Mouse (Mus musculus) retina, adult 2 months (tissue): ENCODE measurements around the gene Fgfr2.

Source experiments
- DNase-seq: peaks from one replicate; pipeline ENCODE4 v3.0.0-alpha.2; 2012; ENCODE audit warnings: low read depth, low spot score

The Fgfr2 gene

DNA sequence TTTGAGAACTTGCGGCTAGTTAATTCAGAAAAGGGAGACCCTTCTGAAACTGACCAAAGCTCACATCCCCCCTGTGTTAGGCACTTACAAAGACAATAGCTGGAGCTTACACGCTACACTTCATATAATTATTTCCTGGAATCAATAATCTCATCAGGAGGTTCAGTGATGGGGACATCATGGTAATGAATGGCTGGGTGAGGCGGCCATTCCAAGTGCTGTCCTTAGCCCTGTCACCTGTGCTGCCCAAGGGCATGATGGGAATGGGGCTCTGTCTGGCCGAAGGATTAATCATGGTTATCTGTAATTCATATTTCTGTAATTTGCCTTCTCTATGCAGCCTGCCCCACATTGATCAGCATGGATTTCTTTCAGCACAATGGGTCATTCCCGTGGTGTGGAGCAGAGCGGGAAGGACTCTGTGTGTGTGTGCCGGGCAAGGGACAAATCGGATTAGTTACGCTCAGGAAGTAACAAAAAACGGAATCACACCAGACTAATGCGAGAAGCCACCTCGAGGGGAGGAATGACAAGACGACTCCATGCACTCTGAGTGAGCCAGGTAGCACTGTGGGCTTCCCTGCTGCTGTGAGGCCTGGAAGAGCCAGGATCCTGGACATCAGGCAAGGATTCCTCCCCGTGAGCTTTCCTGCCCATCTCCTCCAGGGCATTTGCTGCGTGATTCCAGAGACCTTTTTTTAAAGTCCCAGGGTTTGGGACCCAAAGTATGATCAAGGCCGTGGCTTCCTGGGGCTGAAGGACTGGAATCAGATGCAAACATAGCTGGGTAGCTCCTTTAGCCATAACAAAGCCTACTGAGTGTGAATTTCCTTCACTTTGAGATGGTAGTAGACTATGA lies 1375.8 kb downstream of the Fgfr2 start:
- no peak for DNase-seq

DNA sequence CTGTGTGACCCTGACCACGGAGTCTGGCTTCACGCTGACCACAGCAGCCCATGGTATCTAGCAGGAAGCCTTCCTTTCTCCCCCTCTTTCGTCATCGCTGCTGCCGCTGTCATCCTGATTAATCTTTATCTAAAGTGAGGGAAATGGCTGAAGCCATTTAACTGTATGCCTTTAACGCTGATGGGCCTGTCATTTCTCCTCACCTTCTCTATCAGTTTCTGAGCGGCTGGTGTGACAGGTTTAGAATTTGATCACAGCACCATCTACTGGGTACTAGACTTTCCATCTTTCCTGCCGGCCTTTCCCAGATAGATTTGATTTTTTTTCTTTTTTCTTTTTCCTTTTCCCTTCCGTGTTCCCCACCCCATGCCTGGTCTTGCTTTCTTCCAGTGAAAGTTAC lies 1376.4 kb downstream of the Fgfr2 start:
- DNase-seq, result no peak

GRCm38 (mm10) chr7:131743193-131743592 lies 1380.0 kb downstream of the Fgfr2 start:
- DNase-seq, result no peak

DNA sequence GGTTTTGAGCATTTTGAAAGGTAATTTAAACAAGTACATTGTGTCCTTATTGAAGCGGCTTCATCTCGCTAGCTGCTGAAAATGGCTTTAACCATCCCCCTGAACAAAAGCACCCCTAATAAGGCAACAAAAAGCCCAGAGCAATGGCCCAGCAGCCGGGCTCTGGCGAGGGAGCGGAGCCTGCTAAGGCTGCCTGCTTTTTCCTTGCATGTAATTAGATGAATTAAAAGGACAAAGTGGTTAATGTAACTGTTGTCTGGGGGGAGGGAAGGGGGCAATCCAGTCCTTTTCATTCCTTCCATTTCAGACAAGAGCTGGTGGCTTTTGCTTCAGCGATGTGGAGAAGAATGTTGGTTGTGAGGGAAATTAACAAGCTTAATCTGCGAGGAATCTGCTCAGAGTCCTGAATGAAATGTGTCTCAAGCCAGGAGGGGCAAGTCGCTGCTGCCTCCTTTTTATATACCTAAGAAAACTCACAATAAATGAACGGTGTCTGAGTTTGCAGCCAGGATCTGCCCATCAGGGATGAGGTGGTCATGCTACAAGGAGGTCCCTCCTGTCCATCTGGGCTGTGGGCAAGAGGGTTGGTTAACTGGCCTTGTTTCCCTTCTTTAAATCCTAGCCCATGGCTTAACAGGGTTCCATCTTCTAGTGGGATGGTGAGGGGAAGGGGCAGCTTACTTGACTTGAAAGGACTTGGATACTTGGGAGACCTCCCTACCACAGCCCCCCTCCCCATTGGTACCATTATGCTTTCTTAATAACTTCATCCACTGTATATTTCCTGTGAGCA lies 1400.2 kb downstream of the Fgfr2 start:
- DNase-seq, result no peak

- DNase-seq, result no peak
Observed at GRCm38 (mm10) chr7:131722316-131722715, 1400.8 kb downstream of the Fgfr2 start.

GRCm38 (mm10) chr7:131718280-131718679 lies 1404.9 kb downstream of the Fgfr2 start:
- no peak for DNase-seq

DNA sequence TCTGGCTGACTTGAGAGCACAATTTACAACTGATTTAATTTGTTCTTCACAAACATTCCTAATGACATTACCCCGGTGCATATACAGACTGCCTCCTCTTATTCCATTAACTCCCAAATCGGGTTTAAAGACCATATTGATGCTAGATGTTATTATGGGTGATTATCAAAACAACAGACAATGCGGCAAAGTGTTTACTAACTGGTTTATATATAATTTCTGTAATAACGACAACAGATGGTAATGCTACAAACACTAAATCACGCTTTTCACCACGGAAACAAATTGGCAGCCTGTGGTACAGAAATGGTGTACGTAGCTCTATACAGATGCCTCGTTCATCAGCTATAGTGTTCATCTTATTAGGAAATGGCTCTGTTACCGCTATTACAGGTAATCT lies 1410.1 kb downstream of the Fgfr2 start:
- DNase-seq, result no peak

- no peak for DNase-seq
Observed at GRCm38 (mm10) chr7:131696889-131697288, 1426.3 kb downstream of the Fgfr2 start.

GRCm38 (mm10) chr7:131687324-131687723 lies 1435.8 kb downstream of the Fgfr2 start:
- no peak for DNase-seq

GRCm38 (mm10) chr7:131677126-131677525 lies 1446.0 kb downstream of the Fgfr2 start:
- no peak for DNase-seq

GRCm38 (mm10) chr7:131670586-131670985 lies 1452.6 kb downstream of the Fgfr2 start:
- no peak for DNase-seq

DNA sequence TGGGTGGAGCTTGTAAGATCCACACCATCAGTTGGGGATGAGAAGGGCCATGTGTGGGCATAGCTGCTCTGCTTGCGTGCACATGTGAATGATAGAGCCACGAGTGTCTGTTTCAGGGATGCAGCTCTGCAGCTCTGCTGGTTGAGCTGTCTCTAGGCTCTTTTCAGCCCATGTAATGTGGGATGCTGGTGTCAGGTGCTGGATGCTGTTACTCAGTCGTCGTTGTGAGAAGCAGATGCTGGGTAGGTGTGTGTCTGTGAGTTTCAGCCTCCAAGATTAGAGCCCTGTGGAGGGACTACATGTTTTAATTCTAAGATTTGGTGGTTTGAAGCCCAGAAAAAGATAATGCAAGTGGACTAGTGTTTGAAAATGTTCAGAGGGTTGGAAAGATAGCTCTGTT lies 1453.8 kb downstream of the Fgfr2 start:
- DNase-seq, result no peak

GRCm38 (mm10) chr7:131660726-131661125 lies 1462.4 kb downstream of the Fgfr2 start:
- no peak for DNase-seq

DNA sequence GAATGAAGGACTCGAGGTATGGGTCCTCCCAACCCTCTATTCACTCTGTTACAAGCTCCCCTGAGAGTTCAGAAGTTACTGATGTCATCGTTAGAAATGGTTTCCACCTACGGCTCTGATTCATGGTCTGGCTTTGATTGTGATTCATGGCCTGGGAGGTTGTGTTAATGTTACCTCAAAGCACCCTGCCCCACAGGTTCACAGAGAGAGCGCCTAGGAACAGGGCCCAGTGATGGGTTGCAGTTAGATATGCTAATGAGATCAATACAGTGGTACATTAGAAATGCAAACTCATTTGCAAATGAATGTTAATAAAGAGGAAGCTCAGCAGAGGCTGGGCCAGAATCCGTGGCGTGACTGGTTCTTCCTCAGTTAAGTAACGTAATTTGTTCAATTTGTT lies 1467.1 kb downstream of the Fgfr2 start:
- no peak for DNase-seq

- no peak for DNase-seq
Observed at GRCm38 (mm10) chr7:131653416-131653815, 1469.7 kb downstream of the Fgfr2 start.

DNA sequence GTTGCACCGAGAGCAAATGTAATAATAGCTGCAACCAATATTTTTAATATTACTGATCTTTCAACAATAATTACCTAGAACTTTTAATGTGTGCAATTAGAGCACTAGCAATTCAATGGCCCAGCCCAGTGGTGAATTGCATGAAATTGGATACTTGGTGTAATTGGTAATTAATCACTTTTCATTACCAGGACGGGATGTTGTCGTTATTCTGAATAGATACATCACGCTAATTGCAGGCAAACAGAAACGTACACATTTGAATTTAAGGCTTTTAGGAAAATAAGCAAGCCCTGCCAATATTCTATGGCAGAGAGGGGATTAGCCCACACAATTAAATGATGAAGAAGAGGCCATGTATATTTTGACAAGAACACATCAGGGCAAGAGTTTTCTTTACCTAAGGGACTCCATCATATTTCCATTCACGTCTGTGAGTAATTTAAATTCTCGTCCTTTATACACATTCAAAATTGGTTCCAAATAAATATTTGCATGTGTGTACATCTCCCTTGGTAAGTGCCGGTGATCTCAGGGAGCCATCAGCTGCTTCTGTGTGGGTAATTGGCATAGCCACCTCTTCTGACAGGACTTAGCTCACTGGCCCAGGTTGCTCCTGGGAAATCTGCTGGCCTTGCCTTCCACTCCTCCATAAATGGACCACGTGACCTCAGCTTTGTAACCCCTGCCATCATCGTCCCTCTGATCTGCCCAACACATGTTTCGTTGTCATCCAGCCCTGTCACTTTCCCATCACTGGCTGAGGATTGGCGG lies 1471.0 kb downstream of the Fgfr2 start:
- no peak for DNase-seq

DNA sequence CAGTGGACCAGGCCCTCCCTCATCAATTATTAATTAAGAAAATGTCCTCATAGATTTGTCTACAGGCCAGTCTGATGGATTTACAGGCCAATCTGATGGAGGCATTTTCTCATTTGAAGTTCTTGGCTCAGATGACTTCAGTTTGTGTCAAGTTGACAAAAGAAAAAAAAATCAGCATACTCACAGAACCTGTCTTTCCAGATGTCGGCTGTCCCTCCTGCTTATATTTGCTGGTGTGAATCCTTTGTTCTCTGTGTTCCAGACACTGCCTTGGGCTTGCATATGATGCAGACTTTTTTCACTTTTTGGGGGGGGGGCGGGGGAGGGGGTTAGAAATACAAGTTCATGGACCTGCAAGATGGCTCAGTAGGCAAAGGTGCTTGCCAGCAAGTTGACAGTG lies 1472.9 kb downstream of the Fgfr2 start:
- DNase-seq, result no peak

DNA sequence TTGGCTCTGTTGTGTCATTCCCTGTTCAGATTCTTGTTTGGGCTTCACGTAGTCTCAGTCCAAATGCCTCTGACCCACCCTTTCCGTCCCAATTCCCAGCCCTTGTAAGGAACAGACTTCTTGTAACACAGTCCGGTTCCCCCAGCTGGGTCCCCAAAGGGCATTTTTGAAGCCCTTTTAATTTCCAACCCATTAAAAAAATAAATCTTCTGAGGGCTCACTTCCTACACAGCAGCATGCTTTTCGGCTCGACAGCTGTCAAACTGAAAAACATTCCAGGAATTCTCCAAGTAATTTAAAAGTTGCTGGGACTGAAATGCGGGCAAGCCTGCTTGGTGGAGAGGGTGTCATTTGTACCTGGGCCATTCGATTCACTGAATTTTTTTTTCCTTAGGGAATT lies 1474.9 kb downstream of the Fgfr2 start:
- DNase-seq, result no peak

DNA sequence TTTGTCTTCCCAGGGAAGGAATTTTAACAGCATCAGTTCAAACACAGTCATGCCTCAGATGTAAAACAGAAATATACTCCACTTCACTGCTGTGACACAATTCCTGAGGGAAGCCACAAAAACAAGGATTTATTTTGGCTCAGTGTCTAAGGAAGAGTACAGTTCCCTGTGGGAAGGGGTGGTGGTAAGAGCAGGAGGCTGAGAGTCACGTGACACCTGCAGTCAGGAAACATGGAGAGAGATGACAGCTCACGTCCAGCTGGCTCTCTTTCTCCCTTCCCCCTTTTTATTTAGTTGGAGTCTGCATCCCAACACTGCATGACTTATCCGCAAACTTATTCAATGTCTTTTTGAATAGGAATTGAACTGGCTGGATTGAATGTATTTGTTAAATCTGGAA lies 1475.6 kb downstream of the Fgfr2 start:
- DNase-seq, result no peak

DNA sequence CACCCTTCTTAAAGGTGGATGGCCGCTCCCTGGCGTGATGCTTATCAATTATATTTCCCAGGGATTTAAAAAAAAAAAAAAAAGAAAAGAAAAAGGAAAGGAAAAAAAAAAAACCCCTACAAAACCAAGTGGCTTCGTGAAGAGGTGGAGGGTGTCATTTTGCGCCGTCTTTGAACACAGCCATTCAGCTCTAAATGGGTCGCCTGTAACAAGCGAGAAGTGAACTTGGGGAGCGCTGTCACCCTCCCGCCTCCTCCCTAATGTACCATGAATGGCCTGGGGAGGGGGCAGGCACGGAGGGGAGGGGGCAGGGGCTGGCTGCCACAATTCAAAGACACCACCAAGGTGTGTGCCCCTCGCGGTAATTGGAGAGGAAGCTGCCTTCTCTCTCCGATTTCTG lies 1478.6 kb downstream of the Fgfr2 start:
- DNase-seq, result no peak

GRCm38 (mm10) chr7:131644051-131644450 lies 1479.1 kb downstream of the Fgfr2 start:
- no peak for DNase-seq

DNA sequence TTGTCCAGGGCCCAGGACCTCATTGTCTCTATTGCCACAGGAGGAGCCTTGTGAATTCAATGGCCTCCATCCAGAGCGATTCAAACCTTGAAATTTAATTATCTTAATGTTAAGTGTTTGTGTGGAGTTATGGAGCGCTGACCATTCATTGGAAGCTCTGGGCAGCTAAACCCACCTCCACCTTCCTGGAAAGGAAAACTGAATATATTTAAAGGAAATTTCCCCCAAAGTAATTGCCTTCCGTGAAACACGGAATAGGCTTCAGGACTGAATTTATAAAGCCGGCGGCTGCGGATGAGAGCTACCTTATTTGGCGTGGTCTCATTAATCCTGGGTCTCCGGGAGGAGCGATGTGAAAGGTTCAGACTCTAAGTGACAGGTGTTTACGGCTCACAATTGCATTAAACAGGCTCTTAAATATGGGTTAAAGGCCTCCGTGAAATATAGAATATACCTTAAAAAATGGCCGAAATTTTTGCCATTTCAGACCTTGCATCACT lies 1479.8 kb downstream of the Fgfr2 start:
- no peak for DNase-seq
